Comparison of ENCODE assay signal across 26 mouse cellular contexts in genomic region chr1:52749978-52750377, GRCm38 (mm10). TPM values are rescaled to one million over a fixed set of nuclear protein-coding genes. Genes with fewer than 3 reads are reported as not detected.
DNase-seq lines count a peak whose midpoint lies in the region; ATAC-seq and TF ChIP-seq lines count a peak whose summit lies in the region.
"Had no signal": no experiment of that assay in that cellular context is flagged by ENCODE, and none has a peak within 500 bp of the region (broad histone marks: within the 10 kb centered on the region; RNA-seq: fewer than 3 reads in every experiment).

No protein-coding gene starts in this region.

- no peaks in the 10 kb centered on the region for H3K27me3 ChIP-seq in C2C12 (ENCODE audit: control insufficient read depth, insufficient read depth, insufficient read length)
- no peaks in the 10 kb centered on the region for H3K27me3 ChIP-seq in liver, embryonic 15.5 days
- H3K27me3 ChIP-seq in midbrain, embryonic 11.5 days (ENCODE audit: control insufficient read depth, insufficient read depth, low read length), result no peaks in the 10 kb centered on the region
- H3K27me3 ChIP-seq: embryonic facial prominence, embryonic 12.5 days; forebrain, embryonic 12.5 days; heart, embryonic 15.5 days; hindbrain, embryonic 13.5 days; megakaryocyte, embryonic 14.5 days; midbrain, embryonic 15.5 days; neural tube, embryonic 12.5 days had no signal

- H3K4me2 ChIP-seq in liver, embryonic 15.5 days, result no peak overlapping the region
- no peak overlapping the region for H3K4me2 ChIP-seq in midbrain, embryonic 11.5 days
- H3K4me2 ChIP-seq: embryonic facial prominence, embryonic 12.5 days; forebrain, embryonic 12.5 days; heart, embryonic 15.5 days; hindbrain, embryonic 13.5 days; midbrain, embryonic 15.5 days; neural tube, embryonic 12.5 days had no signal

- no peaks in the 10 kb centered on the region for H3K79me3 ChIP-seq in C2C12 (ENCODE audit: low read depth)

- no peaks in the 10 kb centered on the region for H3K9me3 ChIP-seq in liver, embryonic 15.5 days (replicated peaks)
- no peaks in the 10 kb centered on the region for H3K9me3 ChIP-seq in midbrain, embryonic 11.5 days (ENCODE audit: control insufficient read depth, low read length)
- H3K9me3 ChIP-seq: embryonic facial prominence, embryonic 12.5 days; forebrain, embryonic 12.5 days; heart, embryonic 15.5 days; hindbrain, embryonic 13.5 days; megakaryocyte, embryonic 14.5 days; midbrain, embryonic 15.5 days; neural tube, embryonic 12.5 days had no signal

- H3K4me1 ChIP-seq in liver, embryonic 15.5 days (replicated peaks), result no peaks in the 10 kb centered on the region; the same call in 1 of the 2 replicates
- H3K4me1 ChIP-seq in midbrain, embryonic 11.5 days (ENCODE audit: control insufficient read depth, insufficient read depth, low read length), result no peaks in the 10 kb centered on the region
- H3K4me1 ChIP-seq: embryonic facial prominence, embryonic 12.5 days; forebrain, embryonic 12.5 days; hindbrain, embryonic 13.5 days; midbrain, embryonic 15.5 days; neural tube, embryonic 12.5 days had no signal

- peak; percentile 84 for ATAC-seq in liver, embryonic 15.5 days (ENCODE audit: insufficient read depth)
- no peak for ATAC-seq in midbrain, embryonic 11.5 days (ENCODE audit: low FRiP score)
- ATAC-seq: midbrain, embryonic 15.5 days had no signal

- H3K9ac ChIP-seq in liver, embryonic 15.5 days, result no peak overlapping the region
- no peak overlapping the region for H3K9ac ChIP-seq in midbrain, embryonic 11.5 days (ENCODE audit: low read length)
- H3K9ac ChIP-seq: embryonic facial prominence, embryonic 12.5 days; forebrain, embryonic 12.5 days; heart, embryonic 15.5 days; hindbrain, embryonic 13.5 days; midbrain, embryonic 15.5 days; neural tube, embryonic 12.5 days had no signal

- H3ac ChIP-seq in C2C12 (ENCODE audit: control insufficient read depth, insufficient read length, low read depth), result peak overlapping the region; percentile 15

- peak; percentile 26 for DNase-seq in kidney, adult 9 months
- DNase-seq in kidney, postnatal 10 days, result no peak
- peak; percentile 17 for DNase-seq in liver
- DNase-seq in retina, embryonic 14.5 days (ENCODE audit: low spot score), result no peak
- no peak for DNase-seq in urinary bladder, postnatal 36 days (ENCODE audit: low spot score in 2 of 2)
- no peak for DNase-seq in midbrain, embryonic 11.5 days (ENCODE audit: low spot score, missing footprints)
- DNase-seq: adrenal gland, postnatal 36 days; cerebellum, adult 9-11 months; gastrocnemius, postnatal 36 days; heart, postnatal 36 days; lung, adult 2 months; lung, postnatal 36 days; retina, postnatal 1 day; right cerebral cortex, postnatal 25 days; thymus, adult 18-20 months; thymus, postnatal 36 days had no signal

- no peak overlapping the region for H3K4me3 ChIP-seq in C2C12 (ENCODE audit: insufficient read depth, poor library complexity, severe bottlenecking)
- no peak overlapping the region for H3K4me3 ChIP-seq in liver, embryonic 15.5 days (replicated peaks)
- no peak overlapping the region for H3K4me3 ChIP-seq in midbrain, embryonic 11.5 days (ENCODE audit: low read depth, low read length)
- H3K4me3 ChIP-seq: embryonic facial prominence, embryonic 12.5 days; erythroblast, embryonic 14.5 days; forebrain, embryonic 12.5 days; heart, embryonic 15.5 days; hindbrain, embryonic 13.5 days; megakaryocyte, embryonic 14.5 days; midbrain, embryonic 15.5 days; neural tube, embryonic 12.5 days had no signal

- no peak overlapping the region for H3K27ac ChIP-seq in liver, embryonic 15.5 days (replicated peaks)
- H3K27ac ChIP-seq in midbrain, embryonic 11.5 days (ENCODE audit: low read depth, low read length), result no peak overlapping the region
- H3K27ac ChIP-seq: embryonic facial prominence, embryonic 12.5 days; forebrain, embryonic 12.5 days; heart, embryonic 15.5 days; hindbrain, embryonic 13.5 days; midbrain, embryonic 15.5 days; neural tube, embryonic 12.5 days had no signal

- TF ChIP-seq CTCF in C2C12 (IDR thresholded peaks at IDR 0.05; ENCODE audit: control insufficient read depth, insufficient read depth, insufficient read length), result no peak

- H3K36me3 ChIP-seq in C2C12 (ENCODE audit: control insufficient read depth, insufficient read depth), result no peaks in the 10 kb centered on the region
- H3K36me3 ChIP-seq in liver, embryonic 15.5 days (replicated peaks), result no peaks in the 10 kb centered on the region
- H3K36me3 ChIP-seq in midbrain, embryonic 11.5 days (ENCODE audit: control insufficient read depth, insufficient read depth, low read length), result no peaks in the 10 kb centered on the region
- H3K36me3 ChIP-seq: embryonic facial prominence, embryonic 12.5 days; forebrain, embryonic 12.5 days; heart, embryonic 15.5 days; hindbrain, embryonic 13.5 days; midbrain, embryonic 15.5 days; neural tube, embryonic 12.5 days had no signal

- WGBS in liver, embryonic 15.5 days (ENCODE audit: insufficient replicate concordance), result 62% methylated on average over 1 of the region's 1 CpGs
- WGBS in midbrain, embryonic 11.5 days, result 100% methylated on average over 1 of the region's 1 CpGs

- no peaks in the 10 kb centered on the region for H3K79me2 ChIP-seq in C2C12 (ENCODE audit: control insufficient read depth, insufficient read depth)

TF ChIP-seq in C2C12, 6 proteins besides CTCF, POLR2A, EP300 and RAD21:
- TF ChIP-seq FOSL1 (IDR thresholded peaks at IDR 0.05; ENCODE audit: insufficient read depth, low read length, poor library complexity, severe bottlenecking), result no peak
- no peak for TF ChIP-seq MAX (IDR thresholded peaks at IDR 0.05)
- TF ChIP-seq CEBPB (IDR thresholded peaks at IDR 0.05; ENCODE audit: low read depth), result no peak
- TF ChIP-seq USF1 (IDR thresholded peaks at IDR 0.05; ENCODE audit: low read depth), result no peak
- no peak for TF ChIP-seq MYOD1 (IDR thresholded peaks at IDR 0.05; ENCODE audit: control insufficient read depth, insufficient read length, low read depth)
- no peak for TF ChIP-seq MYOG (IDR thresholded peaks at IDR 0.05; ENCODE audit: control insufficient read depth, extremely low read depth, insufficient read length)
TF ChIP-seq in C2C12: peak in this region for 0.

RNA-seq across cellular contexts. Expression of gene Mfsd6, which starts 22.7 kb away (rescaled TPM):
- polyA plus RNA-seq in C2C12 (2012; fragmentation: generic; extraction: Trizol), result 0.30 TPM
- polyA plus RNA-seq in liver, embryonic 15.5 days (2015; fragmentation: Nextera tagmentation; extraction: Ambion mirVana), result 0.51 and 0.67 TPM in 2 replicates
- 3.1 and 3.4 TPM in 2 replicates for polyA plus RNA-seq in midbrain, embryonic 11.5 days (2014; fragmentation: Nextera tagmentation; extraction: Ambion mirVana)
- polyA plus RNA-seq: erythroblast, embryonic 14.5 days had no signal

Comparison
In these comparisons a context has a peak if more than half of its experiments do, and no peak if none do; other contexts are left out.
1. DNase-seq: peak in kidney, adult 9 months (single experiment) and liver (single experiment); none in kidney, postnatal 10 days (single experiment), retina, embryonic 14.5 days (single experiment), urinary bladder, postnatal 36 days (0 of 2) and midbrain, embryonic 11.5 days (single experiment).